Comparison of ENCODE assay signal across 17 mouse cellular contexts in genomic region chr11:109698740-109699139, GRCm38 (mm10).
"Had no signal": no experiment of that assay in that cellular context is flagged by ENCODE, and none has a peak within 500 bp of the region (broad histone marks: within the 10 kb centered on the region; RNA-seq: fewer than 3 reads in every experiment).

No protein-coding gene starts in this region.

- H3K9me3 ChIP-seq: kidney, embryonic 15.5 days; liver, embryonic 13.5 days; midbrain, embryonic 13.5 days had no signal

- H3K36me3 ChIP-seq: kidney, embryonic 15.5 days; liver, embryonic 13.5 days; midbrain, embryonic 13.5 days; neural tube, embryonic 13.5 days had no signal

- H3K4me1 ChIP-seq: midbrain, embryonic 13.5 days; neural tube, embryonic 13.5 days had no signal

- H3K4me3 ChIP-seq: kidney, embryonic 15.5 days; left cerebral cortex, adult 2 months; liver, embryonic 13.5 days; midbrain, embryonic 13.5 days; myocyte; neural tube, embryonic 13.5 days had no signal

- H3K27me3 ChIP-seq: kidney, embryonic 15.5 days; liver, embryonic 13.5 days; midbrain, embryonic 13.5 days; neural tube, embryonic 13.5 days had no signal

- DNase-seq: kidney, adult 11 months; kidney, adult 8-10 months; kidney, postnatal 10 days; kidney, postnatal 36 days; layer of hippocampus, postnatal 36 days; liver, embryonic 13.5 days; lung, adult 2 months; lung, postnatal 14 days; lung, postnatal 4 days; right cerebral cortex, postnatal 4 days; thymus, postnatal 25 days had no signal

- ATAC-seq: midbrain, embryonic 13.5 days; midbrain, embryonic 16.5 days had no signal

- H3K9ac ChIP-seq: kidney, embryonic 15.5 days; liver, embryonic 13.5 days; midbrain, embryonic 13.5 days; neural tube, embryonic 13.5 days had no signal

- H3K4me2 ChIP-seq: kidney, embryonic 15.5 days; liver, embryonic 13.5 days; midbrain, embryonic 13.5 days; neural tube, embryonic 13.5 days had no signal

- H3K27ac ChIP-seq: kidney, embryonic 15.5 days; left cerebral cortex, adult 2 months; liver, embryonic 13.5 days; midbrain, embryonic 13.5 days; neural tube, embryonic 13.5 days had no signal
